Mouse (Mus musculus) cerebellum, adult 11 months (tissue): ENCODE data around the gene Gm12794.
"Not testable (repeated sequence)": the region's sequence is repeated elsewhere in the genome, so short reads cannot be mapped to it uniquely, and the experiment has no call there.

Experiments
- DNase-seq: peaks from one replicate; pipeline ENCODE4 v3.0.0; 2022

Gm12794 gene

GRCm38 (mm10) chr4:101940107-101940506 is at the start of gene Gm12794:
Gm12794 (plus strand) TSS chr4:101940407.
- DNase-seq: not testable (repeated sequence)

GRCm38 (mm10) chr4:101893656-101894420 is 46.4 kb upstream of the Gm12794 start, which contains the start of gene C130073F10Rik:
C130073F10Rik (minus strand) TSS chr4:101893789.
- DNase-seq: no peak

DNA sequence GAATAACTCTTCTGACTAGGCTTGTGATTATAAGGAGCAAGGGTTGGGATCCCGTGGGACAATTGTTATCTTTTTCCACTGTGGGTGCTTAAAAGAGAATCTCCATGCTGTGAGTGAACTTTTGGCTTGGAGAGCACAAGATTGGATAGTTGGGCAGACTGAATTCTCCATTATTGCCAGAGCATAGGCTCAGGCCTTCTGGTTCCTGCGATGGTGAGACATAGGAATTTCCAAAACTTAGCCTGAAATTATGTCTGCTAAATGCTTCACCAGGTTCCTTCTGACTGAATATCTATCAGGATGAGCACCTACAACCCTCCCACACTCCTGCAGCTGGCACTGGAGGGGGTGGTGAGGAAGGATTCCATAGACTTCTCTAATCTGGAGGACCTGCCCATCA is 31.4 kb upstream of the Gm12794 start, which contains the start of gene Gm12800:
Gene Gm12800 (plus strand): TSS at position 301 of the 400 bp plus-strand sequence.
- not testable (repeated sequence) for DNase-seq

DNA sequence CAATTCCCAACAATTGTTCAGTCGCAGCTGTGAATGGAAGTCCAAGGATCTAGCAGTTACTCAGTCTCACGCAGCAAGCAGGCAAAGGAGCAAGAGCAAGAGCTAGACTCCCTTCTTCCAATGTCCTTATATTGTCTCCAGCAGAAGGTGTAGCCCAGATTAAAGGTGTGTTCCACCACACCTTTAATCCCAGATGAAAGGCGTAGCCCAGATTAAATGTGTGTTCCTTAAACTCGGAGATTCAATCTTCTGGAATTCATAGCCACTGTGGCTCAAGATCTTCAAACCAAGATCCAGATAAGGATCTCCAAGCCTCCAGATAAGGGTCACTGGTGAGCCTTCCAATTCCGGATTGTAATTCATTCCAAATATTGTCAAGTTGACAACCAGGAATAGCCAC is 40.7 kb downstream of the Gm12794 start, which contains the start of gene Gm12790:
Gene Gm12790 (minus strand): TSS at position 101 of the 400 bp plus-strand sequence.
- DNase-seq: not testable (repeated sequence)

GRCm38 (mm10) chr4:101985678-101986077 is 45.5 kb downstream of the Gm12794 start:
- no peak for DNase-seq

DNA sequence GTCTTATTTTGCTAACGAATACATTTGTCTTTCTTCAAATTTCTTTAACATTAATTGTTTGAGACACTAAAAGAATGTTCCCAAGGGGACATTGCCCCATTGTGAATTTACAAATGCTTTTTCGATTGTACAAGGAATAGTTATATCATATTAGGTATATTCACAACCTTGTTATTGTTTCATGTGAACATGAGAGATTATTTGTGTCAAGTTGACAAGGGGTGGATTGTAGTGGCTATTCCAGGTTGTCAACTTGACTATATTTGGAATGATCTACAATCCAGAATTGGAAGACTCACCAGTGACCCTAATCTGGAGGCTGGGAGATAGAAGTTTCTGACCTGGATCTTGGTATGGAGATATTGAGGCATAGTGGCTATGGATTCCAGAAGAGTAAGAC is 46.1 kb downstream of the Gm12794 start, which contains the start of gene Gm12789:
Gene Gm12789 (plus strand): TSS at position 301 of the 400 bp plus-strand sequence.
- DNase-seq: not testable (repeated sequence)
